Mouse (Mus musculus): ENCODE measurements around the gene Cks1b. TPM values are rescaled to one million over a fixed set of nuclear protein-coding genes. Genes with fewer than 3 reads are reported as not detected.

Gene Cks1b
- polyA plus RNA-seq, 1 experiment from 2014 or later: 450 TPM

DNA sequence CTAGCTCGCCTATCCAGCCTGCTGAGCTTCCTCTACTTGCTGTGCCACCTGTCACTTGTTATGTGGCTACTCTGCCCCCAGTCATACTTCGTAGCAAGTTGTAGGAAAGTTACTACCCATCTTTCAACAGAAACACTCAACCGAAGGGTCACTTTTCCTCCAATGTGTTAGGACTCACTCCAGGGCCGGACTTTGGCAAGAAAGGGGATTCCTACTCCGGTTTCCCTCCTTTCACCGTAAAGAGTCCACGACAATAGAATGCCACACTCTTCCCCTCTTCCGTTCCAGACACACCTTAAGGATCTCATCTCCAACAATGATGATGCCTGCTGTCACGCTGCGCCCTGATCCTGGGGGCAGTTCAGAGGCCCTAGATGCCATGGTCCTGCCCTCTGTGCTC, 7.3 kb downstream of the Cks1b start:
- Histone ChIP-seq H3K9ac (peak overlapping the region; percentile 24; the same call in 1 of the 2 replicates), H3K4me3 (replicated peaks) (peak overlapping the region; percentile 52), H3K27ac (no peak overlapping the region), H3K27me3 (replicated peaks) (no peaks in the 10 kb centered on the region), H3K4me1 (peaks cover 5% of the 10 kb centered on the region; the same call in 1 of the 2 replicates), H3K36me3 (peaks cover 20% of the 10 kb centered on the region), H3K9me3 (no peaks in the 10 kb centered on the region), H3K4me2 (peak overlapping the region; percentile 52)
- no peak for ATAC-seq (ENCODE audit: insufficient read depth, low FRiP score, low read depth)
- 78% methylated on average over 10 of the region's 10 CpGs for WGBS

DNA sequence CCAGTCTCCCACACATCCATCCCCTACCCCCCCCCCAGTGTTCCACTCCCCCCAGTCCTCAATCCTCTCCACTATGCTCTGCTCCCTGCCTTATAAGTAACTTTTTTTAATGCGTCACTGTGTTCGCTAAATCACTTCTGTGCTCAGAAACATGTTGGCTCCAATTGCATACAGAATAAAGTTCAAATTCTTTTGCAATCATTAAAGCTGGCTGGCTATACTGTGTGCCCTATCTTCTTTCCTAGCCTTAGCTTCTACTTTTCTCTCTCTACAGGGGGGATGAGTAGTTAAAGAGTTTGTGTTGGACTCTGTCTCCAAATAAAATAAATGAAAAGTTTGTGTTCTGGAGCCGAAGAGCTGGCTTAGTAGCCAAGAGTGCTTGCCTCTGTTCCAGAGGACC, 8.5 kb downstream of the Cks1b start:
- peaks cover 9% of the 10 kb centered on the region for H3K36me3 ChIP-seq
- no peak for ATAC-seq (ENCODE audit: insufficient read depth, low FRiP score, low read depth)
- H3K9ac ChIP-seq: no peak overlapping the region
- H3K27ac ChIP-seq: no peak overlapping the region
- peaks cover 5% of the 10 kb centered on the region; the same call in 1 of the 2 replicates for H3K4me1 ChIP-seq
- no peaks in the 10 kb centered on the region for H3K9me3 ChIP-seq
- no peak overlapping the region for H3K4me3 ChIP-seq (replicated peaks)
- H3K27me3 ChIP-seq (replicated peaks): no peaks in the 10 kb centered on the region
- WGBS: 89% methylated on average over 3 of the region's 3 CpGs
- H3K4me2 ChIP-seq: no peak overlapping the region

DNA sequence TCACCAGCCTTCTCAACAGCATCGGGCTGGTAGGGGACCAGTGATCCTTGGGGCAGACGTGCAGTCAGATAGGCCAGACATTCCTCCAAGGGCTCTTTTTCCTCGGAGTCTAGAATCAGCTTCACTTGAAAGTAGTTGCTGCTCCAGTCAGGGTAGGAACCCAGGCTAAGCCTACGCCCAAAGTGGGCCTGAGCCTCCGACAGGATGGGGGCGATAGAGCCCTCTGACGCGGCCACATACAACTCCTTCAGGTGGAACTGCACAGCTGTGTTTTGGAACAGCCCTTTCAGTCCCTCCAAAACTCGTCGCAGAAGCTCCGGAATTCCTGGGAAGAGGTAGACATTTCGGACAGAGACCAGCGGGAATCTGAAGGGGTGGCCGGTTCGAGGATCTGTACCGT, 9.7 kb downstream of the Cks1b start:
- Histone ChIP-seq H3K4me3 (replicated peaks) (no peak overlapping the region), H3K4me2 (no peak overlapping the region), H3K27ac (no peak overlapping the region), H3K9me3 (no peaks in the 10 kb centered on the region), H3K4me1 (peaks cover 5% of the 10 kb centered on the region; the same call in 1 of the 2 replicates), H3K27me3 (replicated peaks) (no peaks in the 10 kb centered on the region), H3K9ac (no peak overlapping the region), H3K36me3 (peaks cover 11% of the 10 kb centered on the region)
- ATAC-seq (ENCODE audit: insufficient read depth, low FRiP score, low read depth): no peak
- 62% methylated on average over 16 of the region's 16 CpGs for WGBS

DNA sequence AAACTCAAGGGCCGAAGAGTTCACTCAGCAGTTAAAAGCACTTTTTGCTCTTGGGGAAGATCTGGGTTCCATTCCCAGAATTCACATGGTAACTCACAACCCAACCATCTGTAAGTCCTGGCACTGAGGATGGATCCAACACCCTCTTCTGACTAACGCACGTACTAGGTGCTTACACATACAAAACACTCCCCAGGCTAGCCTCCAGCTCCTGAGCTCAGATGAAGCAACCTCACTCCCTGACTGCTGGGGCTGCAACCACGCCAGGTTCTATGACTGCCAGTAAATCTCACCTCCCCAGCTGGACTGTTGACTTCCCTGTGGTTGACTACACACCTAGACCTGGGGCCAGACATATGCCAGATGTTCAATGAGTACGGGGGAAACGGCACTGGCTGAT, 11.3 kb downstream of the Cks1b start:
- Histone ChIP-seq H3K9ac (no peak overlapping the region), H3K4me1 (peaks cover 5% of the 10 kb centered on the region; the same call in 1 of the 2 replicates), H3K27me3 (replicated peaks) (no peaks in the 10 kb centered on the region), H3K4me3 (replicated peaks) (no peak overlapping the region), H3K4me2 (no peak overlapping the region), H3K9me3 (no peaks in the 10 kb centered on the region), H3K27ac (no peak overlapping the region), H3K36me3 (peaks cover 21% of the 10 kb centered on the region)
- 87% methylated on average over 6 of the region's 6 CpGs for WGBS
- ATAC-seq (ENCODE audit: insufficient read depth, low FRiP score, low read depth): no peak

DNA sequence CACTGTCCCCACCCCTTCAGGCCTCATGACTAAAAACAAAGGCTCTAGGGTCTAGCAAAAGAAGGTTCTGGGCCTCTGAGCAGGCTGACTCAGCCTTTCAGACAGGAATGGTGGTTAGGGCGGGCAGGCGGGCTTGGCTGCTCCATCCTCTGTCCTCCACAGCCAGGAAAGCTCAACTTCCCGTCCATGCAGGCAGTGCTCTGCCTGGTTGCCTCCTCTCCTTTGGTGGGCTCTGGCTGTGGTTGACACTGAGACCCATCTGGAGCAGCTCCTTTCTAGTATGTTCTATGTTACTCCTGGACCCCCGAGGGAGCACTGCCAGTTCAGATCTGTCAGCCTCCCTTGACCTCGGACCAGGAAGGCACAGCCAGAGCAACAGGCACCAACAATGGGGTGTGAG, 15.5 kb downstream of the Cks1b start, which contains the start of gene Lenep:
Gene Lenep, minus strand, starts transcription at position 101 of the 400 bp plus-strand sequence.
- H3K4me1 ChIP-seq: no peaks in the 10 kb centered on the region
- H3K27ac ChIP-seq: no peak within 1 kb of the TSS
- 78% methylated on average over 5 of the region's 5 CpGs for WGBS
- no peaks in the 10 kb centered on the region for H3K27me3 ChIP-seq (replicated peaks)
- H3K4me3 ChIP-seq (replicated peaks): no peak within 1 kb of the TSS
- peaks cover 18% of the 10 kb centered on the region for H3K36me3 ChIP-seq
- H3K9ac ChIP-seq: no peak within 1 kb of the TSS
- no peak for ATAC-seq (ENCODE audit: insufficient read depth, low FRiP score, low read depth)
- no peak within 1 kb of the TSS for H3K4me2 ChIP-seq
- H3K9me3 ChIP-seq: no peaks in the 10 kb centered on the region

DNA sequence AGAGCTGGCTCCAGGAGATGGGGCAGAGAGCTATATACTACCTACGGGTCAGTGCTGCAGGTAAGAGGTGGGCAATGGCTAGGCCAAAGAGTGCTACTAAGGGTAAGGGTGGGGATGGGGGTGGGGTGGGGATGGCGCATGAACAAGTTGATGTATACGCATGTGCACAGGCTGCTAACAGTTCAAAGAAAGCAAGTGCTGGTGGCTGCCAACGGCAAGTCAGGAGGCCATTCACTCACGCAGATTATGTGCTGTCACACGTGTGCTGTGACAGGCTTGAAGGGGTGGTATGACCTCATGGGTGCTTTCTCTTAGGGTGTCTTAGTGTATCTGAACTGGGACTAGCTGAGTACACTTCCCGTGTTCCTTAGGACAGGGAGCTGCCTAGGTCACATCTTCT, 16.9 kb downstream of the Cks1b start:
- WGBS: 90% methylated on average over 7 of the region's 7 CpGs
- no peak for ATAC-seq (ENCODE audit: insufficient read depth, low FRiP score, low read depth)

DNA sequence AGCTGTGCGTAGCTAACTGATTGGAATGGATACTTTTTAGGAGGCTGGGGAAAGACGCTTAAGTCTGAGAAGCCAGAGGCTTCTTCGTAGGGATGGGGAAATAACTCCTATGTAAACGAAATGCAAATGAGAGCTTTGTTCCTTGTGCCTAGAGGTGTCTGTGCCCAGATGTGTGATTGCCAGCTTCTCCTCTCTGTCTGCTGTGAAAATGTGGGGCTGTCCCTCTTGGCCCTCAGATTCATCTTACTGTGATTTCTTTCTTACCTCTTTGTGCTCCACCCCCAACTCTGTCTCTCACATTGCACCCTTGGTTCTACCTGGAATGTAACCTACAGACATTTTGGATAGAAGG, 21.6 kb downstream of the Cks1b start:
- H3K27ac ChIP-seq: no peak overlapping the region

More for the DNA sequence above, 16.9 kb downstream of the Cks1b start:
- H3K36me3 ChIP-seq: peaks cover 18% of the 10 kb centered on the region
- H3K4me2 ChIP-seq: no peak overlapping the region
- no peaks in the 10 kb centered on the region for H3K9me3 ChIP-seq
- no peak overlapping the region for H3K9ac ChIP-seq
- no peaks in the 10 kb centered on the region for H3K27me3 ChIP-seq (replicated peaks)
- H3K27ac ChIP-seq: no peak overlapping the region
- H3K4me3 ChIP-seq (replicated peaks): no peak overlapping the region
- 0 out of 2 replicates have a peak, but pooled peaks cover 6% of the 10 kb centered on the region for H3K4me1 ChIP-seq

DNA sequence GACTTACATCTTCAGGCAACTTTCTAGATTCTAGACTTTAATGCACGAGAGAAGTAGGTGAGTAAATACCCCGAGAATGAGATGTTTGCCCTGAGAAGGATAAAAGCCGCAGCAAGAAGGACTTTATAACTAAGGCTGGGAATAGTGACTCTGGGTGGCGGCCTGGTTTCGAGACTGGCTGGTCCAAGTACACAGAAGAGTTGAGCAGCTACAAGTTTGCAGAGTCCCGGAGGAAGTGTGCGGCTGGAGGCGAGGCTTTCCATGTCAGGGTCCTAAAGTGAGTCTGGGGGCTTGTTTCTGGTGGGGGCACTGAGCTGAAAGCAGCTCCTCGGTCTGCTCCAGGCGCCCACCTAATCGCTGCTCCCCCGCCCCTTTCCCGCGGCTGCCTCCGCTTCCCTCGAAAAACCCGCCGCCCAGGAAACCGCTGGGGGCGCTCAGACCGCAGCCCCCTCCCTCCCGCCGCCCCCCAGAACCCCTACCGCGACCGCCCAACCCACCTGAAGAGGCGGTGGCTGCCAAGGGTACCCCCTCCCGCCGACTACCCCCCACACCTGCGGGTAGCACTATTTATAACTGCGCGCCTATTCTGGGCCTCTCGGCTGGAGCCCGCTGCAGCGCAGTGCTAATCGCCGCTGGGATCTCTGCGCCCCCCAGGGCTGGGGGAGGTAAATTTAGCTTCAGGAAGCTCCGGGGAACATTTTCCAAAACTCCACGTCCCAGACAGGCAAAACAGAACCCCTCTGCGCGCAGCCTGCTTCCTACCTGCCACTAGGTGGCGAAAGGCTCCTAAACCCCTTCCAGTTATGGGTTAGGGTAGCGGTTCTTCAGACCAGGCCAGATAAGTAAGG, 22.2 kb downstream of the Cks1b start:
- Histone ChIP-seq H3K27ac (peak overlapping the region; percentile 98; the same call in 1 of the 2 replicates), H3K4me1 (peaks cover 15% of the 10 kb centered on the region), H3K4me2 (peak overlapping the region; percentile 95), H3K9me3 (no peaks in the 10 kb centered on the region), H3K4me3 (replicated peaks) (peak overlapping the region; percentile 64), H3K36me3 (no peaks in the 10 kb centered on the region), H3K27me3 (replicated peaks) (no peaks in the 10 kb centered on the region), H3K9ac (peak overlapping the region; percentile 21; the same call in 1 of the 2 replicates)
- ATAC-seq (ENCODE audit: insufficient read depth, low FRiP score, low read depth): no peak
- under 1% methylated on average over 44 of the region's 44 CpGs for WGBS

More for the DNA sequence above, 21.6 kb downstream of the Cks1b start:
- Histone ChIP-seq H3K4me3 (replicated peaks) (peak overlapping the region; percentile 64), H3K27me3 (replicated peaks) (no peaks in the 10 kb centered on the region), H3K4me2 (peak overlapping the region; percentile 95), H3K9me3 (no peaks in the 10 kb centered on the region), H3K36me3 (no peaks in the 10 kb centered on the region), H3K9ac (no peak overlapping the region), H3K4me1 (peaks cover 13% of the 10 kb centered on the region; the same call in 1 of the 2 replicates)
- ATAC-seq (ENCODE audit: insufficient read depth, low FRiP score, low read depth): no peak
- 2% methylated on average over 4 of the region's 4 CpGs for WGBS

DNA sequence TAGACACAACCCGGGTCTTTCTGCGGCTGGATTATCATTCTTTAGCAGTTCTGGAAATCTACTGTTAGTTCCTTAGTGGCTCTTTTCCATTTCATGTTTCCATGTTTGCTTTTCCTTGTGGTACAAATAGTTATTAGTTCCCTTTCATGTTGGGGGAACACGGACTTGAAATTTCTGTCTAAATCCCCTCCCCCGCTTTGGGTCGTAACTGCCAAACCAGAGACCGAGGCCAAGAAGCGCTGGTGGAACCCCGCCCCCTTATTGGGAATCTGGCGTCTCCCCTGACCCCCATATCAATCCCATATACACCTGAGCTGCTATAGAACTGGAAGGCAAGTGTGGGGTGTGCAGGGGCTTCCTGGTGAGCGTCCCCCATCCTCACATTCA, 22.8 kb downstream of the Cks1b start:
- H3K4me3 ChIP-seq (replicated peaks): peak overlapping the region; percentile 64
- H3K4me1 ChIP-seq: peaks cover 21% of the 10 kb centered on the region
- H3K9ac ChIP-seq: no peak overlapping the region
- no peaks in the 10 kb centered on the region for H3K27me3 ChIP-seq (replicated peaks)
- peak overlapping the region; percentile 98 for H3K27ac ChIP-seq
- no peaks in the 10 kb centered on the region for H3K36me3 ChIP-seq
- WGBS: 4% methylated on average over 10 of the region's 10 CpGs
- H3K4me2 ChIP-seq: peak overlapping the region; percentile 95
- no peaks in the 10 kb centered on the region for H3K9me3 ChIP-seq
- no peak for ATAC-seq (ENCODE audit: insufficient read depth, low FRiP score, low read depth)

DNA sequence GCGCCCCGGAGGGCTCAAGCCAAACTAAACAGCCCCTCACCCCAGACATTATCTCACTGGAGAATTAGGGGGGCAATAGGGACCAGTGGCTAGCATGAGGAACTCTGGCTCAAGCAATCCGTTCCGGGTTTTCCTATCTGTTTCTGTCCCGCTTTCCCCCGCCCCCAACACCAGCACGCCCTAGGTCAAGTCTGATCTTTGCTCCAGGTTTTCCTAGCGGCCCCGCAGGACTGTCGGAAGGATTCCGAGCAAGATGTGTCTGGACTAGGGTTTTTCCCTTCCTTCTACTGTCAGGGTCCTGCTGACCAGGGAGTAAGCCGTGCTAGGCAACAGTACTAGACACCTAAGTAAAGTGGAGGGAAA, 23.3 kb downstream of the Cks1b start:
- Histone ChIP-seq H3K36me3 (no peaks in the 10 kb centered on the region), H3K9me3 (no peaks in the 10 kb centered on the region), H3K9ac (peak overlapping the region; percentile 45; the same call in 1 of the 2 replicates), H3K4me1 (peaks cover 26% of the 10 kb centered on the region), H3K27ac (peak overlapping the region; percentile 98), H3K27me3 (replicated peaks) (no peaks in the 10 kb centered on the region), H3K4me3 (replicated peaks) (peak overlapping the region; percentile 64), H3K4me2 (peak overlapping the region; percentile 95)
- ATAC-seq (ENCODE audit: insufficient read depth, low FRiP score, low read depth): peak; percentile 8; the same call in 1 of the 2 replicates
- under 1% methylated on average over 12 of the region's 12 CpGs for WGBS

DNA sequence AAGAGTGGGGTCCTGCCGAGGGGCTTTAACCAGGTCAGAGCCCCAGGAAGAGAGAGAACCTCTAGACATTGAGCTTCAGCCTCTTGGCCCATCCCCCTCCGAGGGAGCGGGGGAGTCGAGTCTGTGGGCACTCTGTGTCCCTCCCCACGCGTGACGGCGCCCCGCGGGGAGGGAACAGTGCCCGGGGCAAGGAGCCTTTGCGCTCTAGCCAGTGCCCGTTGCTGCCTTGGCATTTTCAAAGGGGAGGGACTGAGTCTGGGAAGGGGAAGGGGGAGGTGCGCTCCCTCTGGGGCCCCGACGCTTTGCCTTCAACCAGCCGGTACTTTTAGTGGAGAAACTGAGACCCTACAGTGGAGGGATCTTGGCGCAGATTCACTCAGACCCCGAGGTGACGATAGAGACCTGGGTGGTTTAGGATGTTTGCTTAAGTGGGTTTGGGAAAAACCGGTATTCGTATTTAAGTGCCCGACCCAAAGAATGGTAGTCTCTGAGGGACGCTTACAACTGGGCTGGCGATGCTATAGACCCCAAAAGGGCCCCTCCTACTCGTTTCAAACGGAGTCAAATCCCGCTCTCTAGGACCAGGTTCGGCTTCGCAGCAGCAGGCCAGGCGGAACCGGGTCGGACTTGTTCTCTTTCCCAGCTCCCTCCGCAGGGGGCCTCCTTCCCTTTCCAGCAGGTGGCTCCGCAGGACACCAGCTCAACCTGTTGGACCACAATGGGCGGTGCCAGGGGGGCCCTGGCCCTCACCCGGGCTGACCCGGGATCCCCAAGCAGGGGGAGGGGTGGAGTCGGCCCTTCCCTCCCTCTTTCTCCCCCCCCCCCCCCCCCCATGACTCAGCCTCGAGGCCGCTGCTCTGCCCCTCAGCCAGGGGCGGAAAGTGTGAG, 23.9 kb downstream of the Cks1b start, which contains the start of gene Zbtb7b:
Gene Zbtb7b, minus strand, starts transcription at position 771 of the 888 bp plus-strand sequence.
- no peaks in the 10 kb centered on the region for H3K36me3 ChIP-seq
- H3K4me2 ChIP-seq: peak within 1 kb of the TSS; percentile 95
- H3K9me3 ChIP-seq: no peaks in the 10 kb centered on the region
- 0% methylated on average over 39 of the region's 42 CpGs for WGBS
- ATAC-seq (ENCODE audit: insufficient read depth, low FRiP score, low read depth): peak; percentile 27
- H3K4me3 ChIP-seq (replicated peaks): peak within 1 kb of the TSS; percentile 64
- peak within 1 kb of the TSS; percentile 45 for H3K9ac ChIP-seq
- peaks cover 32% of the 10 kb centered on the region for H3K4me1 ChIP-seq
- H3K27me3 ChIP-seq (replicated peaks): no peaks in the 10 kb centered on the region
- peak within 1 kb of the TSS; percentile 98 for H3K27ac ChIP-seq

All from stomach, embryonic 15.5 days (tissue).